Mouse (Mus musculus) spleen, postnatal 36 days (tissue): ENCODE data around the gene Tmem63b.
"Not testable (repeated sequence)": the region's sequence is repeated elsewhere in the genome, so short reads cannot be mapped to it uniquely, and the experiment has no call there.

Source experiments
- DNase-seq, 2 experiments: peaks; one replicate each; pipeline ENCODE4 v3.0.0; 2022; ENCODE audit warnings: low spot score in 2 of 2, mixed read lengths in 1 of 2

Tmem63b gene

DNA sequence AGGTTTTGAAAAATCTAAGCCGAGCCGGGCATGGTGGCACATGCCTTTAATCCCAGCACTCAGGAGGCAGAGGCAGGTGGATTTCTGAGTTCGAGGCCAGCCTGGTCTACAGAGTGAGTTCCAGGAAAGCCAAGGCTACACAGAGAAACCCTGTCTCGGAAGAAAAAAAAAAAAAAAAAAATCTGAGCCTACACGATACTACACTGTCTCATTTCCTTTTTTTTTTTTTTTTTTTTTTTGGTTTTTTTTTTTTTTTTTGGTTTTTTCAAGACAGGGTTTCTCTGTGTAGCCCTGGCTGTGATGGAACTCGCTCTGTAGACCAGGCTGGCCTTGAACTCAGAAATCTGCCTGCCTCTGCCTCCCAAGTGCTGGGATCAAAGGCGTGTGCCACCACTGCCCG is 63.3 kb downstream of the Tmem63b start:
- DNase-seq = not testable (repeated sequence)

DNA sequence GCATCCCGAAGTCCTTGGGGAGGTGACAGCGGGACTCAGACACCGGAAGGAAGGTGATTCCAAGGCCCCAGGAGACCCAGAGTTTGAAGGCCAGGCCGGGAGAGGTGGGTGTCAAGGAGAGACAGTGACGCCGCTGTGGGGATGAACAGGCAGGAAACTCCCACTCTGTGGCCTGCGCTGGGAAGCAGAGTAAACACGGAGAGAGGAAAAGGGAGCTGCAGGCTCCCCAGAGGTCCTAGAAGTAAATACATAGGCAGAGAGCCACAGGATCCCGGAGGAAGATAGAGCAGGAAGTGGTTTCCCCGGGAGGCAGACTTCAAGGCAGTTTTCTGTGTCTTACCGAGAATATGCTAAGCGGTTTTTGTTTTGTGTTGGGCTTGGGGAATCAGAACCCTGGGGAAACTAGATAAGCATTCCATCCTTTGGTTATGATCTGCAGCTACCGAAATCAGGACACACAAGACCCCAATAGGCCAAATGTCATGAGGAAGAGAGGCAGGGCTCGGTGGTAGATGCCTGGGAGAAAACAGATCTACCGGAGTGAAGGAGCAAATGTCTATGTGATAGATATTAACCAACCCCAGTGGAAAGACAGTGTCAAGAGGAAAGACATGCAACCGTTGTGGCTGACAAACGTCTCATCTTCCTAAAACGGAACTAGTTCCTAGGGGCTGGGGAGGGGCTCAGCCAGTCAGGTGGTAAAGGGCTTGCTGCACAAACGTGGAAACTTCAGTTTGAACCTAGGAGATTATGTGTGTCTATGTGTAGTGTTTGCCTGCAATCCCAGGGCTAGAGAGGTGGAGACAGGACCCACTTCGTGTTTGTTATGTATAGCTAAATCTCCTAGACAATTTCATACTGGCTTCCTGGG is 67.1 kb downstream of the Tmem63b start:
- no peak for DNase-seq

DNA sequence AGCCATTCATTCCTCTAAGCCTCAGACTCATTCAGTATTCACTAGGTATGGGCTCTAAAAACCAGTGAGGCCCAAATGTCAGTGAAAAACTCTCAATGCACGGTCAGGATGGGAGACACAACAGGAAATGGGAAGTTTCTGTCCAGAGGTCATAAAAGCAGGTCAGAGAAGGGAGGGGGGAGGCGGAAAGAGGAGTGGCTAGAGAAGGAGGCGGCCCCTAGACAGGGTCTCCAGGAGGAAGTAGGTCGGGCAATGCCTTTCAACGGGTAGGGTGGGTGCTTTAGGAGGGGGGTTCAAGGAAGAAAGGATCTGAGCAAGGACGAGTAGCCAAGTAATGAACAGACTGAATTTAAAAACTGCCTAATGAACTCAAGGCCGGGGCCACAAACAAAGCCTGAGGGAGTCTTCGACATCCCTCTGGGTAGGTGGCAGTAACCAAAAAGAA is 67.7 kb downstream of the Tmem63b start:
- peak; percentile 43 to 54 for DNase-seq

DNA sequence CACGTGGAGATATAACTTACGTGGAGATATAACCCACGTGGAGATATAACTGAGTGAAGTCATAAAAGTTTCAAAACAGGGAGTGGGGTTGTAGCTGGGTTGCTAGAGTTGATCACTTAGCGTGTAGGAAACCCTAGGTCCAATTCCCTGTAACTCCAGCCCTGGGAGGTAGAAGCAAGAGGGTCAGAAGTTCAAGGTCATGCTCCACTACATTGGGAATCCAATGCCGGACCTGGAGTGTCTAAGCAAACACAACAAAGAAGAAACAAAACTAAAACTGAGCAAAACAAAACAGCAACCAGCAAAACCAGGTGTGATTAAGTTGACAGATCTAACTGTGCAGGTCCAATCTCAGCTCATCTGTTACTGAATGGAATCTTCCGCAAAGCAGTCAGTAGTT is 69.0 kb downstream of the Tmem63b start:
- DNase-seq = no peak

DNA sequence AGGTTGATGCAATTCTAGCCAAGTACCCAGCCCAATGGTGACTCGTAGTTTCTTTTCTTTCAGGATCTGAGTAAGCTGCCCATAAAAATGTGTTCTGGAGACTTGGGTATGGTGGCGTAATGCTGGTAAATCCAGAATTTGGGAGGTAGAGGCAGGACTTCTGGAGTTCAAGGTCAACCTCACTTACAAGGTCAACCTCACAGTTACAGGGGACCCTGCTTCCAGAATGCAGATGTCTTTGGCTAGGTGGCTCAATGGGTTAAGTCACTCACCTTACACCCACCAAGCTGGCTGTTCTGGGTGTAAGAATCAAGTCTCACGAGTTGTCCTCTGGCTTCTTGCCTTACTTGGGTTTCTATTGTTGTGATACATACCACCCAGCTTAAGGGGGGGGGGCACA is 70.0 kb downstream of the Tmem63b start:
- no peak for DNase-seq

DNA sequence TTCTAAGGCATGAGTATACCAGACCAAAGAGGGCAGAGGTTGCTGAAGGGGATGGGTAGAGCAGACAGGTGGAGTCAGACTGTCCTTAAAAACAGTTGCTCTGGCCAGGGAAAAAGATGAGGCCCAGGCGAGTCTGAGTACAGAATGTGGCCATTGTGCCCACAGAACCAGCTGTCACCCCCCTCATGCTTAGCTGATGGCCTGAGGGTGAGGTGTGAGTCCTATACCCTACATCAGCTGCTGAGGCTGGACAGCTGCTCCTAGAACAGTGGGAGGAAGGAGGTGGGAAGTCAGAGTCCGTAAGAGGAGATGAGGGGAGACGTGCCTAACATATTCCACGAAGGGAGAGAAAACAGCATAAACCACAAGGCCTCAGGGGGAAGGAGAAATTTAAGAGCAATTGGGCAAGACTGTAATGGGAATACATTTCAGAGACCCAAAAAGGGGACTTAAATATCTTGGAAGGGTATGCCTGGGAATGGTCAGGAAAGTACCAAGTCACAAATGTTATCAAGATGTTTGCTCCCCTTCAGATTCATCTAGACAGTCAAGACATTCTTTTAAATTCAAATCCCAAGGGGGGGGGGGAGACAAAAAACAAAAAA is 70.6 kb downstream of the Tmem63b start:
- no peak for DNase-seq

DNA sequence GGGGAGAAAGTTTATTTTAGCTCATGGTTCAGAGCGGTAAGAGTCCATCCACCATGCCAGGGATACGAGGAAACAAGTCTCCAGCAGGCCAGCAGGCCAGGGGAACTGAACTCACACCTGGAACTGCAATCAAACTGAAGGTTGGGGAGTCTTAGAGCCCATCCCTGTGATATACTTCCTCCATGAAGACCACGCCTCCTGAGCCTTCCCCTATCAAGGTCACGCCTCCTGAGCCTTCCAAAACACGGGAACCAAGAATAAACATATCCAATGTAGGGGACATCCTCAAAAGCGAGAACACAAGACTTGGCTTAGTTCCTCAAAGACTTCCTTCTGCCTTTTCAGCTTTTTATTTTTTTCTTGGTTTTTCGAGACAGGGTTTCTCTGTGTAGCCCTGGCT is 73.8 kb downstream of the Tmem63b start:
- peak in 1 of 2 experiments; percentile 37 for DNase-seq

DNA sequence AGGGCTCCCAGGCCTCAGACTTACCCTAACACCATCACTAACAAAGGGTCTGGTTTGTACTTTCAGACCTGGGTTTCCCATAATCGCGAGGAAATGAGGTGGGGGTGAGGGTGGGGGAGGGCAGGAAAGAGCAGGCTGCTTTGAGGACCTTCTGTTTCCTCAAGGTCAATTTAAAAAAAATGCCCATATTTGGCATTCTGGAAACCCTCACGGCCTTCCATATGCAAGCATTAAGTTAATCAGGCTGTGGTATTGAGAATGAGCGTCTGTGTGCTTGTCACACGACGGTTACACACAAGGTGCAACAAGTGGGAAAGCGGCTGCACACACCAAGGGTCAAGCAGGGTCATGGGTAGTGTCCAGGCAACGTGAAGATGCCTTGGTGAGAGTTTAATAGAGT is 74.7 kb downstream of the Tmem63b start:
- no peak for DNase-seq
